Comparison of ENCODE assay signal across 13 mouse cellular contexts in genomic region chr13:93606868-93607578, GRCm38 (mm10). TPM values are rescaled to one million over a fixed set of nuclear protein-coding genes. Genes with fewer than 3 reads are reported as not detected.
A peak's percentile ranks its signal among the peaks of the same experiment; 100 is the strongest.
DNase-seq lines count a peak whose midpoint lies in the region; ATAC-seq and TF ChIP-seq lines count a peak whose summit lies in the region.
"Had no signal": no experiment of that assay in that cellular context is flagged by ENCODE, and none has a peak within 500 bp of the region (broad histone marks: within the 10 kb centered on the region; RNA-seq: fewer than 3 reads in every experiment).

No protein-coding gene starts in this region.

- H3K4me2 ChIP-seq in lung, embryonic 14.5 days, result no peak overlapping the region
- no peak overlapping the region for H3K4me2 ChIP-seq in intestine, postnatal 0 days (replicated peaks; ENCODE audit: low read depth)
- no peak overlapping the region for H3K4me2 ChIP-seq in midbrain, embryonic 13.5 days (replicated peaks)
- H3K4me2 ChIP-seq: hindbrain, embryonic 12.5 days; limb, embryonic 12.5 days had no signal

- peak; percentile 56; the same call in 1 of the 2 replicates for ATAC-seq in lung, embryonic 14.5 days (ENCODE audit: insufficient read depth)
- peak; percentile 81 for ATAC-seq in intestine, postnatal 0 days
- ATAC-seq in midbrain, embryonic 13.5 days, result no peak
- ATAC-seq in megakaryocyte-erythroid progenitor cell, adult 5-6 weeks (replicated peaks; ENCODE audit: low FRiP score, low TSS enrichment, poor library complexity, severe bottlenecking), result no peak
- ATAC-seq: Patski had no signal

- peak; percentile 20 for DNase-seq in adrenal gland, postnatal 10 days
- no peak for DNase-seq in adrenal gland, adult 8-10 months
- peak; percentile 58 for DNase-seq in lung, embryonic 14.5 days
- DNase-seq in lung, postnatal 25 days (ENCODE audit: low spot score), result no peak
- DNase-seq in left cerebral cortex, postnatal 14 days (ENCODE audit: low spot score in 2 of 2), result peak; percentile 17 to 25

- no peaks in the 10 kb centered on the region for H3K27me3 ChIP-seq in lung, embryonic 14.5 days (ENCODE audit: insufficient read depth, low read length)
- H3K27me3 ChIP-seq in intestine, postnatal 0 days (replicated peaks; ENCODE audit: control insufficient read depth, insufficient read depth, low read length), result no peaks in the 10 kb centered on the region
- no peaks in the 10 kb centered on the region for H3K27me3 ChIP-seq in midbrain, embryonic 13.5 days
- H3K27me3 ChIP-seq: hindbrain, embryonic 12.5 days; limb, embryonic 12.5 days had no signal

- H3K4me1 ChIP-seq in lung, embryonic 14.5 days (ENCODE audit: insufficient read depth), result no peaks in the 10 kb centered on the region
- H3K4me1 ChIP-seq in intestine, postnatal 0 days (replicated peaks; ENCODE audit: control insufficient read depth, insufficient read depth, low read length), result 0 out of 2 replicates have a peak, but pooled peaks cover 5% of the 10 kb centered on the region
- H3K4me1 ChIP-seq in midbrain, embryonic 13.5 days (replicated peaks), result no peaks in the 10 kb centered on the region
- H3K4me1 ChIP-seq: hindbrain, embryonic 12.5 days; limb, embryonic 12.5 days had no signal

- no peak overlapping the region for H3K27ac ChIP-seq in lung, embryonic 14.5 days (ENCODE audit: low read depth)
- no peak overlapping the region for H3K27ac ChIP-seq in intestine, postnatal 0 days (ENCODE audit: low read depth, low read length)
- H3K27ac ChIP-seq in midbrain, embryonic 13.5 days, result no peak overlapping the region
- H3K27ac ChIP-seq: hindbrain, embryonic 12.5 days; limb, embryonic 12.5 days; macrophage had no signal

- H3K36me3 ChIP-seq in lung, embryonic 14.5 days (ENCODE audit: insufficient read depth), result no peaks in the 10 kb centered on the region
- no peaks in the 10 kb centered on the region for H3K36me3 ChIP-seq in intestine, postnatal 0 days (ENCODE audit: control insufficient read depth, insufficient read depth)
- H3K36me3 ChIP-seq in midbrain, embryonic 13.5 days, result no peaks in the 10 kb centered on the region
- H3K36me3 ChIP-seq: hindbrain, embryonic 12.5 days; limb, embryonic 12.5 days had no signal

- no peak overlapping the region for H3K4me3 ChIP-seq in lung, embryonic 14.5 days (ENCODE audit: low read depth, low read length)
- H3K4me3 ChIP-seq in intestine, postnatal 0 days (ENCODE audit: low read depth, low read length), result no peak overlapping the region
- no peak overlapping the region for H3K4me3 ChIP-seq in midbrain, embryonic 13.5 days (replicated peaks)
- H3K4me3 ChIP-seq: hindbrain, embryonic 12.5 days; limb, embryonic 12.5 days had no signal

- intact Hi-C loops in left cerebral cortex, postnatal 14 days (cut with DNase I), result loop anchor here (10.0 kb wide), 1 partner anchor 302 kb away; no protein-coding TSS in a partner anchor

- H3K9me3 ChIP-seq in lung, embryonic 14.5 days (ENCODE audit: low read depth, low read length), result no peaks in the 10 kb centered on the region
- no peaks in the 10 kb centered on the region for H3K9me3 ChIP-seq in intestine, postnatal 0 days (ENCODE audit: control insufficient read depth)
- H3K9me3 ChIP-seq in midbrain, embryonic 13.5 days, result no peaks in the 10 kb centered on the region
- H3K9me3 ChIP-seq: hindbrain, embryonic 12.5 days; limb, embryonic 12.5 days had no signal

- no peak for TF ChIP-seq CTCF in lung, embryonic 14.5 days (IDR thresholded peaks at IDR 0.05; ENCODE audit: low read depth)
- TF ChIP-seq CTCF in intestine, postnatal 0 days (IDR thresholded peaks at IDR 0.05; ENCODE audit: low read depth), result no peak

- H3K9ac ChIP-seq in lung, embryonic 14.5 days, result no peak overlapping the region
- H3K9ac ChIP-seq in intestine, postnatal 0 days (ENCODE audit: low read depth, low read length), result no peak overlapping the region
- no peak overlapping the region for H3K9ac ChIP-seq in midbrain, embryonic 13.5 days (replicated peaks)
- H3K9ac ChIP-seq: hindbrain, embryonic 12.5 days; limb, embryonic 12.5 days had no signal

- 73% methylated on average over 13 of the region's 13 CpGs for WGBS in lung, embryonic 14.5 days
- WGBS in intestine, postnatal 0 days, result 59% methylated on average over 13 of the region's 13 CpGs
- WGBS in midbrain, embryonic 13.5 days, result 77% methylated on average over 13 of the region's 13 CpGs

RNA-seq across cellular contexts. Expression of gene Bhmt, which starts 30.7 kb away (rescaled TPM):
- total RNA-seq in adrenal gland, postnatal 10 days (2021), result 100 to 1,000 TPM in 1 of 2 experiments, 10 to 100 TPM in 1; 63.3 to 214 TPM
- 1 to 10 TPM in 2 of 4 experiments, under 1 TPM in 2; 0.61 to 4.9 (median 1.0) TPM for total RNA-seq in adrenal gland, adult 8-10 months (2022)
- not detected in 2 replicates for polyA plus RNA-seq in lung, embryonic 14.5 days (2014; fragmentation: Nextera tagmentation; extraction: Ambion mirVana)
- polyA plus RNA-seq in intestine, postnatal 0 days (2015; fragmentation: Nextera tagmentation; extraction: Ambion mirVana), result 0.05 and 0.09 TPM in 2 replicates
- total RNA-seq in left cerebral cortex, postnatal 14 days (2021), result under 1 TPM in 1 of 2 experiments, not detected in 1; 0.17 TPM
- 0.13 and 0.20 TPM in 2 replicates for polyA plus RNA-seq in midbrain, embryonic 13.5 days (2015; fragmentation: Nextera tagmentation; extraction: Ambion mirVana)
- total RNA-seq in megakaryocyte-erythroid progenitor cell, adult 5-6 weeks (2014; fragmentation: Nextera tagmentation), result not detected in 2 replicates
- not detected in 2 replicates for total RNA-seq in megakaryocyte-erythroid progenitor cell, adult 5-6 weeks (2017)
- polyA plus RNA-seq: embryonic facial prominence, embryonic 11.5 days; limb, embryonic 12.5 days; macrophage; Patski had no signal

Comparison
In these comparisons a context has a peak if more than half of its experiments do, and no peak if none do; other contexts are left out.
1. DNase-seq: peak in adrenal gland, postnatal 10 days (single experiment), lung, embryonic 14.5 days (single experiment) and left cerebral cortex, postnatal 14 days (2 of 2); none in adrenal gland, adult 8-10 months (single experiment) and lung, postnatal 25 days (single experiment).
2. RNA of gene Bhmt, which starts 30.7 kb away (total RNA-seq): 63.3 to 214 TPM in adrenal gland, postnatal 10 days; 0.61 to 4.9 TPM in adrenal gland, adult 8-10 months, 0.17 TPM in left cerebral cortex, postnatal 14 days and not detected in megakaryocyte-erythroid progenitor cell, adult 5-6 weeks; every median in the first group is over 10 times any median in the second.
3. ATAC-seq: peak in lung, embryonic 14.5 days (single experiment) and intestine, postnatal 0 days (single experiment); none in midbrain, embryonic 13.5 days (single experiment) and megakaryocyte-erythroid progenitor cell, adult 5-6 weeks (single experiment).